Comparison of ENCODE assay signal across 8 mouse cellular contexts in the genomic region with DNA sequence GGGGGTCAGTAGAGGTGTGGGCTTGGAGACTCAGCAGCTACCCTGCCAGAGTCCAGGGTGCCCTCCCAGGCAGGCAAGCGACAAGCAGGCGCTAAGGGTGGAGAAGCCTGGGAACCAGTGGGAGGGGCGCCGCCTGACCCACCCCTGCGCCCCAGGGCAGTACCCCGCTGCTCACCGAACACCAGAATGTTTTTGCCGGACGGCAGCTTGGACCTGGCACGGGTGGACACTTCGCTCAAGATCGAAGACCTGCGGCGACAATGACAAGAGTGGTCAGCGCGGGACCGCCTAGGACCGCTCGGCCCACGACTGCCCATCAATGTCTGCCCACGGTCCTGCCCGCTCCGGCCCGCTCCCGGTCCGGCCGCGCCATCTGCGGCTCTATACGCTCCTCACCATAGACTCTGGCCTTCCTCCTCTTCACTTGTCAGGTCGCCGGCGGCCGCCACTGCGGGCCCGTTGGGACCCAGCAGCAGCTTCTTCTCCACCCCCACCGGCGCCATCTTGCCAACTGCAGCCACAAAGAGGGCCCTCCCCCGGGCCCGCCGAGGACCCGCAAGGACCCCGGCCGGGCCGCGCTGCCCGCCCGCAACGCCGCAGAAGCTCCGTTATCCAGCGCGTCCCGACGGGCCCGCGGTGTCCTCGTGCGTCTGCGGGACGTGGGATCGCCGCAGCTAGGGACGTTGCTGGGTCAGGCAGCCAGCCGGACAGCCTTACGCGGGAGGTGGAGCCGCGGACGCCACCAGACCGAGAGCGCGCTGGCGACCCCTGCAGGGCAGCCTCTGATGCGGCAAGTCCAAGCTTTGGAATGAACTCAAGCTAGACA. TPM values are rescaled to one million over a fixed set of nuclear protein-coding genes. Genes with fewer than 3 reads are reported as not detected.
A peak's percentile ranks its signal among the peaks of the same experiment; 100 is the strongest.
DNase-seq lines count a peak whose midpoint lies in the region; ATAC-seq and TF ChIP-seq lines count a peak whose summit lies in the region.

A gene (minus strand): TSS at position 749 of the 826 bp plus-strand sequence.

- TF ChIP-seq CTCF in bone marrow macrophage, adult 2 months (IDR thresholded peaks at IDR 0.05; ENCODE audit: low read depth, low read length): peak; percentile 36; the same call in 1 of the 2 replicates
- TF ChIP-seq CTCF in embryonic fibroblast, embryonic 13.5 days (IDR thresholded peaks at IDR 0.05; ENCODE audit: borderline replicate concordance, insufficient read depth, low read length): peak; percentile 83
- peak; percentile 93 for TF ChIP-seq CTCF in liver, adult 2 months (IDR thresholded peaks at IDR 0.05; ENCODE audit: low read depth, low read length)

- peak within 1 kb of the TSS; percentile 86 for H3K4me3 ChIP-seq in bone marrow macrophage, adult 2 months (ENCODE audit: insufficient read depth, low read length)
- peak within 1 kb of the TSS; percentile 67 for H3K4me3 ChIP-seq in embryonic fibroblast, embryonic 13.5 days (ENCODE audit: insufficient read depth, low read length)
- peak within 1 kb of the TSS; percentile 97 for H3K4me3 ChIP-seq in heart, embryonic 10.5 days
- H3K4me3 ChIP-seq in kidney, embryonic 15.5 days (replicated peaks): peak within 1 kb of the TSS; percentile 72
- H3K4me3 ChIP-seq in liver, adult 2 months (ENCODE audit: insufficient read depth, low read depth, low read length): peak within 1 kb of the TSS; percentile 89
- H3K4me3 ChIP-seq in myocyte: peak within 1 kb of the TSS; percentile 86

- peaks cover 15% of the 10 kb centered on the region; the same call in 1 of the 2 replicates for H3K79me2 ChIP-seq in liver, adult 2 months (ENCODE audit: control insufficient read depth, insufficient read depth, low read length)
- peaks cover 43% of the 10 kb centered on the region for H3K79me2 ChIP-seq in myocyte (ENCODE audit: control insufficient read depth, insufficient read depth)

- peak within 1 kb of the TSS; percentile 92 for H3ac ChIP-seq in myocyte (ENCODE audit: control insufficient read depth, insufficient read length)

- H3K9me3 ChIP-seq in heart, embryonic 10.5 days: no peaks in the 10 kb centered on the region
- H3K9me3 ChIP-seq in kidney, embryonic 15.5 days (replicated peaks): no peaks in the 10 kb centered on the region

- peak; percentile 96 for DNase-seq in A20 (ENCODE audit: low read depth, low spot score)
- DNase-seq in heart, embryonic 10.5 days (ENCODE audit: low spot score): peak; percentile 94
- peak; percentile 70 for DNase-seq in liver, adult 2 months (ENCODE audit: extremely low read depth, low read depth, low spot score)
- DNase-seq in splenic B cell, adult 2 months (ENCODE audit: low read depth, low spot score): peak; percentile 92

- under 1% methylated on average over 75 of the region's 75 CpGs for WGBS in heart, embryonic 10.5 days
- WGBS in kidney, embryonic 15.5 days: under 1% methylated on average over 75 of the region's 75 CpGs
- WGBS in liver, adult 2 months: 1% methylated on average over 75 of the region's 75 CpGs

- H3K9ac ChIP-seq in kidney, embryonic 15.5 days: peak within 1 kb of the TSS; percentile 70
- H3K9ac ChIP-seq in liver, adult 2 months (ENCODE audit: low read depth, low read length): peak within 1 kb of the TSS; percentile 96

- peak within 1 kb of the TSS; percentile 81 for H3K27ac ChIP-seq in bone marrow macrophage, adult 2 months (ENCODE audit: insufficient read depth, low read depth, low read length)
- H3K27ac ChIP-seq in embryonic fibroblast, embryonic 13.5 days (ENCODE audit: insufficient read depth, low read length): peak within 1 kb of the TSS; percentile 18
- peak within 1 kb of the TSS; percentile 100 for H3K27ac ChIP-seq in heart, embryonic 10.5 days
- H3K27ac ChIP-seq in kidney, embryonic 15.5 days: peak within 1 kb of the TSS; percentile 86
- H3K27ac ChIP-seq in liver, adult 2 months (replicated peaks; ENCODE audit: insufficient read depth, low read depth, low read length): peak within 1 kb of the TSS; percentile 89

- peak; percentile 90 for ATAC-seq in kidney, embryonic 15.5 days (replicated peaks; ENCODE audit: low FRiP score)

- H3K36me3 ChIP-seq in heart, embryonic 10.5 days: peaks cover 34% of the 10 kb centered on the region
- peaks cover 33% of the 10 kb centered on the region for H3K36me3 ChIP-seq in kidney, embryonic 15.5 days
- peaks cover 11% of the 10 kb centered on the region; the same call in 1 of the 2 replicates for H3K36me3 ChIP-seq in liver, adult 2 months (ENCODE audit: control insufficient read depth, insufficient read depth, low read length)
- H3K36me3 ChIP-seq in myocyte (ENCODE audit: control insufficient read depth, insufficient read depth): peaks cover 34% of the 10 kb centered on the region
- H3K36me3 ChIP-seq in splenic B cell, adult 2 months (ENCODE audit: control insufficient read depth, insufficient read depth, low read length, poor library complexity, severe bottlenecking): peaks cover 3% of the 10 kb centered on the region

- TF ChIP-seq POLR2A in bone marrow macrophage, adult 2 months (IDR thresholded peaks at IDR 0.05; ENCODE audit: borderline replicate concordance, low read depth, low read length): no peak
- TF ChIP-seq POLR2A in embryonic fibroblast, embryonic 13.5 days (IDR thresholded peaks at IDR 0.05; ENCODE audit: low read depth, low read length): peak; percentile 59
- TF ChIP-seq POLR2A in liver, adult 2 months (IDR thresholded peaks at IDR 0.05; ENCODE audit: extremely low read depth, insufficient read depth, low read length): 0 out of 2 replicates have a peak, but pooled peaks have one; percentile 27
- peak; percentile 79 for TF ChIP-seq POLR2A in myocyte (IDR thresholded peaks at IDR 0.05; ENCODE audit: insufficient read length, low read depth)

- peaks cover 19% of the 10 kb centered on the region for H3K4me1 ChIP-seq in bone marrow macrophage, adult 2 months (ENCODE audit: control insufficient read depth, insufficient read depth, low read length)
- peaks cover 4% of the 10 kb centered on the region; the same call in 1 of the 2 replicates for H3K4me1 ChIP-seq in embryonic fibroblast, embryonic 13.5 days (ENCODE audit: control insufficient read depth, insufficient read depth, low read length)
- peaks cover 11% of the 10 kb centered on the region for H3K4me1 ChIP-seq in heart, embryonic 10.5 days
- peaks cover 13% of the 10 kb centered on the region for H3K4me1 ChIP-seq in kidney, embryonic 15.5 days
- H3K4me1 ChIP-seq in liver, adult 2 months (ENCODE audit: control insufficient read depth, insufficient read depth, low read length): peaks cover 9% of the 10 kb centered on the region

- H3K4me2 ChIP-seq in kidney, embryonic 15.5 days: peak within 1 kb of the TSS; percentile 65
- peak within 1 kb of the TSS; percentile 89 for H3K4me2 ChIP-seq in myocyte (ENCODE audit: low read depth)

- no peaks in the 10 kb centered on the region for H3K27me3 ChIP-seq in heart, embryonic 10.5 days (ENCODE audit: insufficient read depth, poor library complexity, severe bottlenecking)
- H3K27me3 ChIP-seq in kidney, embryonic 15.5 days: no peaks in the 10 kb centered on the region
- no peaks in the 10 kb centered on the region for H3K27me3 ChIP-seq in liver, adult 2 months (ENCODE audit: control insufficient read depth, insufficient read depth, low read length)
- no peaks in the 10 kb centered on the region for H3K27me3 ChIP-seq in myocyte (ENCODE audit: control insufficient read depth, insufficient read depth, insufficient read length)
- no peaks in the 10 kb centered on the region for H3K27me3 ChIP-seq in splenic B cell, adult 2 months (ENCODE audit: control insufficient read depth, insufficient read depth, low read length, poor library complexity, severe bottlenecking)

TF ChIP-seq in myocyte, 11 proteins besides CTCF, POLR2A, EP300 and RAD21:
- TF ChIP-seq POLR2AphosphoS2 (IDR thresholded peaks at IDR 0.05; ENCODE audit: insufficient read length, low read depth): peak; percentile 69
- peak in 1 of 3 experiments; percentile 43 for TF ChIP-seq MYOD1 (IDR thresholded peaks at IDR 0.05; ENCODE audit: control insufficient read depth in 1 of 3, insufficient read length in 2 of 3, low read depth in 2 of 3)
- TF ChIP-seq CEBPB (IDR thresholded peaks at IDR 0.05; ENCODE audit: insufficient read depth, poor library complexity, severe bottlenecking): no peak
- peak; percentile 96 for TF ChIP-seq MAX (IDR thresholded peaks at IDR 0.05; ENCODE audit: low read depth)
- peak; percentile 27 for TF ChIP-seq TCF3 (IDR thresholded peaks at IDR 0.05; ENCODE audit: insufficient read length, low read depth)
- peak in 1 of 3 experiments; percentile 63 for TF ChIP-seq MYOG (IDR thresholded peaks at IDR 0.05; ENCODE audit: control insufficient read depth in 1 of 3, insufficient read depth in 1 of 3, insufficient read length in 2 of 3, low read depth in 2 of 3)
- TF ChIP-seq TCF12 (IDR thresholded peaks at IDR 0.05; ENCODE audit: insufficient read depth, poor library complexity, severe bottlenecking): no peak
TF ChIP-seq in myocyte: peak in this region for 5.

RNA-seq across cellular contexts. Expression of the gene that starts here (rescaled TPM):
- polyA plus RNA-seq in bone marrow macrophage, adult 2 months (2012; ENCODE audit: insufficient read depth, insufficient read length, missing spikeins): 60.7 and 65.3 TPM in 2 replicates
- polyA plus RNA-seq in embryonic fibroblast, embryonic 13.5 days (2011; ENCODE audit: insufficient read length, low read depth, missing spikeins): 106 and 135 TPM in 2 replicates
- 50.8 and 58.6 TPM in 2 replicates for polyA plus RNA-seq in heart, embryonic 10.5 days (2016; fragmentation: Nextera tagmentation; extraction: Ambion mirVana)
- 59.5 and 62.6 TPM in 2 replicates for polyA plus RNA-seq in kidney, embryonic 15.5 days (2015; fragmentation: Nextera tagmentation; extraction: Ambion mirVana)
- 13.8 and 15.4 TPM in 2 replicates for total RNA-seq in liver, adult 2 months (2014; rRNA removed)
- polyA plus RNA-seq in liver, adult 2 months (2012; rRNA removed): 5.7 and 6.3 TPM in 2 replicates
- 45.0 TPM for polyA plus RNA-seq in myocyte (2012; fragmentation: generic; extraction: Trizol)

Comparison
In these comparisons a context has a peak if more than half of its experiments do, and no peak if none do; other contexts are left out.
1. Peak in every context shown above with its lines: DNase-seq, ATAC-seq, H3K4me3 ChIP-seq and H3K27ac ChIP-seq.
2. H3K27ac ChIP-seq: peak in every context shown above with its lines; median percentile 100 in heart, embryonic 10.5 days; 89 in liver, adult 2 months; 86 in kidney, embryonic 15.5 days; 81 in bone marrow macrophage, adult 2 months; 18 in embryonic fibroblast, embryonic 13.5 days.
3. CTCF ChIP-seq: peak in every context shown above with its lines; median percentile 93 in liver, adult 2 months; 83 in embryonic fibroblast, embryonic 13.5 days; 36 in bone marrow macrophage, adult 2 months.